Mouse (Mus musculus) MEL (cell line): ENCODE measurements around the gene Hmga1.

Source experiments
- CTCF ChIP-seq, 3 experiments: IDR thresholded peaks in 2 of 3; conservative IDR thresholded peaks in 1 of 3; 2 replicates each; pipeline ENCODE4 v1.5.1; 2011 to 2012; ENCODE audit warnings: low read length in 3 of 3, low read depth in 2 of 3, mild to moderate bottlenecking in 2 of 3, improper control_type of control experiment in 1 of 3, inconsistent platforms in 1 of 3, mixed read lengths in 1 of 3, moderate library complexity in 1 of 3; ENCODE audit not compliant: control insufficient read depth in 1 of 3, insufficient read depth in 1 of 3, poor library complexity in 1 of 3, severe bottlenecking in 1 of 3
- EP300 ChIP-seq, 2 experiments: IDR thresholded peaks; 2 replicates each; pipeline ENCODE4 v1.6.1; 2011; ENCODE audit warnings: improper control_type of control experiment in 2 of 2, low read length in 2 of 2, low read depth in 1 of 2, mild to moderate bottlenecking in 1 of 2
- GABPA ChIP-seq: IDR thresholded peaks from 2 replicates; pipeline ENCODE4 v1.6.1; 2012; ENCODE audit warnings: low read depth, mild to moderate bottlenecking, inconsistent platforms, low read length, improper control_type of control experiment, moderate library complexity
- MAZ ChIP-seq: IDR thresholded peaks from 2 replicates; pipeline ENCODE4 v1.6.1; 2012; ENCODE audit warnings: low read depth, mild to moderate bottlenecking, inconsistent platforms, low read length, improper control_type of control experiment
- MYC ChIP-seq: IDR thresholded peaks from 2 replicates; pipeline ENCODE4 v1.6.1; 2011; ENCODE audit warnings: low read depth, mild to moderate bottlenecking, low read length, improper control_type of control experiment, moderate library complexity
- POLR2A ChIP-seq, 2 experiments: IDR thresholded peaks; 2 replicates each; pipeline ENCODE4 v1.6.1; 2011 to 2012; ENCODE audit warnings: low read length in 2 of 2, mild to moderate bottlenecking in 2 of 2, control low read depth in 1 of 2, improper control_type of control experiment in 1 of 2, low read depth in 1 of 2, moderate library complexity in 1 of 2; ENCODE audit not compliant: control insufficient read depth in 1 of 2, insufficient read depth in 1 of 2, poor library complexity in 1 of 2
- USF1 ChIP-seq: IDR thresholded peaks from 2 replicates; pipeline ENCODE4 v1.6.1; 2014; ENCODE audit warnings: low read depth, mild to moderate bottlenecking, inconsistent platforms, low read length, improper control_type of control experiment, moderate library complexity
- ZC3H11A ChIP-seq: IDR thresholded peaks from 2 replicates; pipeline ENCODE4 v1.6.1; 2012; ENCODE audit warnings: low read depth, mild to moderate bottlenecking, inconsistent platforms, low read length, improper control_type of control experiment
- ZNF384 ChIP-seq: IDR thresholded peaks from 2 replicates; pipeline ENCODE4 v1.6.1; 2012; ENCODE audit warnings: low read depth, mild to moderate bottlenecking, inconsistent platforms, low read length, improper control_type of control experiment

GRCm38 (mm10) chr17:27510258-27511124, 45.8 kb upstream of the Hmga1 start:
- no peak for TF ChIP-seq GABPA
- no peak for TF ChIP-seq CTCF (IDR thresholded peaks at IDR 0.05 in 2 of 3, conservative IDR thresholded peaks at IDR 0.05 in 1 of 3; ENCODE audit: control insufficient read depth in 1 of 3, insufficient read depth in 1 of 3, low read depth in 2 of 3, low read length in 3 of 3, poor library complexity in 1 of 3, severe bottlenecking in 1 of 3)
- TF ChIP-seq MAZ = no peak
- TF ChIP-seq EP300 (IDR thresholded peaks at IDR 0.05; ENCODE audit: low read depth in 1 of 2, low read length in 2 of 2) = no peak
- TF ChIP-seq ZC3H11A = no peak
- no peak for TF ChIP-seq USF1
- no peak for TF ChIP-seq ZNF384
- TF ChIP-seq MYC = no peak
- TF ChIP-seq POLR2A (IDR thresholded peaks at IDR 0.05; ENCODE audit: control insufficient read depth in 1 of 2, insufficient read depth in 1 of 2, low read depth in 1 of 2, low read length in 2 of 2, poor library complexity in 1 of 2) = no peak
